Mouse (Mus musculus) intestine, postnatal 0 days (tissue): Measurements from ENCODE around the gene Mid1. TPM values are rescaled to one million over a fixed set of nuclear protein-coding genes. Genes with fewer than 3 reads are reported as not detected.
"Not testable (repeated sequence)": the region's sequence is repeated elsewhere in the genome, so short reads cannot be mapped to it uniquely, and the experiment has no call there.

Experiments used
- ATAC-seq: fragments of 200-750 bp; cut with Nextera tagmentation; 2 replicates; pipeline ENCODE4 v1.8.0; 2017; ENCODE audit warnings: mild to moderate bottlenecking, moderate TSS enrichment, moderate library complexity
- H3K27ac ChIP-seq: fragments of 300-500 bp; sonication (generic); 2 replicates; pipeline ENCODE4 v1.5.1; 2014; ENCODE audit warnings: mild to moderate bottlenecking, low read depth, low read length, moderate library complexity
- H3K27me3 ChIP-seq: fragments of 300-500 bp; sonication (generic); replicated peaks from 2 replicates; pipeline ENCODE4 v1.6.1; 2014; ENCODE audit warnings: low read length, mixed read lengths; ENCODE audit not compliant: control insufficient read depth, insufficient read depth
- H3K36me3 ChIP-seq: fragments of 300-500 bp; sonication (generic); 2 replicates; pipeline ENCODE4 v1.6.1; 2014; ENCODE audit warnings: mild to moderate bottlenecking, moderate library complexity; ENCODE audit not compliant: control insufficient read depth, insufficient read depth
- H3K4me1 ChIP-seq: fragments of 300-500 bp; sonication (generic); replicated peaks from 2 replicates; pipeline ENCODE4 v1.6.1; 2014; ENCODE audit warnings: antibody characterized with exemption, low read length, mixed read lengths; ENCODE audit not compliant: control insufficient read depth, insufficient read depth
- H3K4me2 ChIP-seq: fragments of 300-500 bp; sonication (generic); replicated peaks from 2 replicates; pipeline ENCODE4 v1.6.1; 2014; ENCODE audit warnings: low read depth, mild to moderate bottlenecking, moderate library complexity
- H3K4me3 ChIP-seq: fragments of 300-500 bp; sonication (generic); 2 replicates; pipeline ENCODE4 v1.5.1; 2014; ENCODE audit warnings: low read depth, low read length
- H3K9ac ChIP-seq: fragments of 300-500 bp; sonication (generic); 2 replicates; pipeline ENCODE4 v1.6.1; 2014; ENCODE audit warnings: mild to moderate bottlenecking, low read depth, low read length
- H3K9me3 ChIP-seq: fragments of 300-500 bp; sonication (generic); 2 replicates; pipeline ENCODE4 v1.6.1; 2016; ENCODE audit warnings: mixed run types; ENCODE audit not compliant: control insufficient read depth
- WGBS: fragments of 180-500 bp; shearing (Covaris S2); extraction: QIAGEN DNeasy Blood & Tissue Kit; methylation state at CpG from one replicate; pipeline ENCODE4 v1.1.7; 2014; 5-methylcytosine and 5-hydroxymethylcytosine counted together
- polyA plus RNA-seq: library from polyadenylated mRNA; unstranded; fragments of >200 nt; fragmentation: Nextera tagmentation; extraction: Ambion mirVana; gene quantifications from 2 replicates; pipeline ENCODE4 v1.2.1, GENCODE M21; 2015

Gene Mid1
- polyA plus RNA-seq, 1 experiment from 2014 or later, result 1.7 TPM

DNA sequence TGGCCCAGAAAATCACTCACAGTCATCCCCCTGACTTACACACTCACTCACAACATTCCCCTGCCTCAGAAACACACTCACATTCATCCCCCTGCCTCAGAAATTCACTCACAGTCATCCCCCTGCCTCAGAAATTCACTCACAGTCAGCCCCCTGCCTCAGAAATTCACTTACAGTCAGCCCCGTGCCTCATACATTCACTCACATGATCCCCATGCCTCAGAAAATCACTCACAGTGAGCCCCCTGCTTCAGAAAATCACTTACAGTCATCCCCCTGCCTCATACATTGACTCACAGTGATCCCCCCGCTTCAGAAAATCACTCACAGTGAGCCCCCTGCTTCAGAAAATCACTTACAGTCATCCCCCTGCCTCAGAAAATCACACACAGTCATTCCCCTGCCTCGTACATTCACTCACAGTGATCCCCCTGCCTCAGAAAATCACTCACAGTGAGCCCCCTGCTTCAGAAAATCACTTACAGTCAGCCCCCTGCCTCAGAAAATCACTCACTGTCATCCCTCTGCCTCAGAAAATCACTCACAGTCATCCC is 321.8 kb downstream of the Mid1 start:
- H3K4me3 ChIP-seq, H3K36me3 ChIP-seq, H3K27ac ChIP-seq, H3K9ac ChIP-seq, H3K27me3 ChIP-seq, H3K4me2 ChIP-seq, H3K4me1 ChIP-seq, ATAC-seq: not testable (repeated sequence)
- WGBS, result 56% methylated on average over 3 of the region's 3 CpGs
- H3K9me3 ChIP-seq, result peaks cover 23% of the 10 kb centered on the region

DNA sequence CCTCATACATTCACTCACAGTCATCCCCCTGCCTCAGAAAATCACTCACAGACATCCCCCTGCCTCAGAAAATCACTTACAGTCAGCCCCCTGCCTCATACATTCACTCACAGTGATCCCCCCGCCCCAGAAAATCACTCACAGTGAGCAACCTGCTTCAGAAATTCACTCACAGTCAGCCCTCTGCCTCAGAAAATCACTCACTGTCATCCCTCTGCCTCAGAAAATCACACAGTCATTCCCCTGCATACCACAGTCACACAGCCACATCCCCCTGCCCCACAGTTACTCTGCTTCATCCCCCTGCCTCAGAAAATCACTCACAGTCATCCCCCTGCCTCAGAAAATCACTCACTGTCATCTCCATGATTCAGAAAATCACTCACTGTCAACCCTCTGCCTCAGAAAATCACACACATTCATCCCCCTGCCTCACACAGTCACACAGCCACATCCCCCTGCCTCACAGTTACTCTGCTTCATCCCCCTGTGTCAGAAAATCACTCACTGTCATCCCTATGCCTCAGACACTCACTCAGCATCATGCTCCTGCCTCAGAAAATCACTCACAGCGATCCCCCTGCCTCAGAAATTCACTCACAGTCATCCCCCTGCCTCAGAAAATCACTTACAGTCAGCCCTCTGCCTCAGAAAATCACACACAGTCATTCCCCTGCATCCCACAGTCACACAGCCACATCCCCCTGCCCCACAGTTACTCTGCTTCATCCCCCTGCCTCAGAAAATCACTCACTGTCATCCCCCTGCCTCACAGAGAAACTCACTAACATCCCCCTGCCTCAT is 322.6 kb downstream of the Mid1 start:
- not testable (repeated sequence) for ATAC-seq, H3K27me3 ChIP-seq, H3K27ac ChIP-seq, H3K4me1 ChIP-seq, H3K36me3 ChIP-seq, H3K4me3 ChIP-seq, H3K4me2 ChIP-seq, H3K9ac ChIP-seq
- peaks cover 23% of the 10 kb centered on the region for H3K9me3 ChIP-seq
- 48% methylated on average over 2 of the region's 2 CpGs for WGBS

DNA sequence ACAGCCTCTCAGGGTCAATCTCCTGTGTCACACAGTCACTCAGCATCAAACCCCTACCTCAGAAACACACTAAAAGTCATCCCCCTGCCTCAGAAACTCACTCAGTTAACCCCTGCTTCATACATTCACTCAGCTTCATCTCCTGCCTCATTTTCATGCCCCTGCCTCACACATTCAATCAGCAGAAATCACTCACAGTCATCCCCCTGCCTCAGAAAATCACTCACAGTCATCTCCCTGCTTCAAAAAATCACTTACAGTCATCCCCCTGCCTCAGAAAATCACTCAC is 323.1 kb downstream of the Mid1 start:
- H3K4me2 ChIP-seq, H3K27me3 ChIP-seq, ATAC-seq, H3K27ac ChIP-seq, H3K36me3 ChIP-seq, H3K4me3 ChIP-seq, H3K9ac ChIP-seq, H3K4me1 ChIP-seq: not testable (repeated sequence)
- peaks cover 23% of the 10 kb centered on the region for H3K9me3 ChIP-seq

DNA sequence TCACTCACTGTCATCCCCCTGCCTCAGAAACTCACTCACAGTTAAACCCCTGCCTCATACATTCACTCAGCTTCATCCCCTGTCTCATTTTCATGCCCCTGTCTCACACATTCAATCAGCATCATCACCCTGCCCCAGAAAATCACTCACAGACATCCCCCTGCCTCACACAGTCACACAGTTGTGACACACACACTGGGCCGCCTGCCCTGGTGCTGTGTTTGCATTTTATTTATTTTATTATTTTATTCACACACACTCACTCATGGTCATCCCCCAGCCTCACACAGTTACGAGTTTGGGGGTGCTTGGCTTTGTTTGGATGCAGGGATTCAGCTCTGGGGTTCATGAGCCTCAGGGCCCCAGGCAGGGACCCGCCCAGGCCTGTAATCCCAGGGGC is 323.6 kb downstream of the Mid1 start:
- WGBS, result 36% methylated on average over 3 of the region's 3 CpGs
- ATAC-seq, H3K27me3 ChIP-seq, H3K4me1 ChIP-seq, H3K36me3 ChIP-seq, H3K27ac ChIP-seq, H3K9ac ChIP-seq: not testable (repeated sequence)
- H3K4me3 ChIP-seq, result peak overlapping the region; percentile 60; the same call in 1 of the 2 replicates
- peaks cover 23% of the 10 kb centered on the region for H3K9me3 ChIP-seq
- H3K4me2 ChIP-seq, result 0 out of 2 replicates have a peak overlapping the region, but pooled peaks have one; percentile 10

DNA sequence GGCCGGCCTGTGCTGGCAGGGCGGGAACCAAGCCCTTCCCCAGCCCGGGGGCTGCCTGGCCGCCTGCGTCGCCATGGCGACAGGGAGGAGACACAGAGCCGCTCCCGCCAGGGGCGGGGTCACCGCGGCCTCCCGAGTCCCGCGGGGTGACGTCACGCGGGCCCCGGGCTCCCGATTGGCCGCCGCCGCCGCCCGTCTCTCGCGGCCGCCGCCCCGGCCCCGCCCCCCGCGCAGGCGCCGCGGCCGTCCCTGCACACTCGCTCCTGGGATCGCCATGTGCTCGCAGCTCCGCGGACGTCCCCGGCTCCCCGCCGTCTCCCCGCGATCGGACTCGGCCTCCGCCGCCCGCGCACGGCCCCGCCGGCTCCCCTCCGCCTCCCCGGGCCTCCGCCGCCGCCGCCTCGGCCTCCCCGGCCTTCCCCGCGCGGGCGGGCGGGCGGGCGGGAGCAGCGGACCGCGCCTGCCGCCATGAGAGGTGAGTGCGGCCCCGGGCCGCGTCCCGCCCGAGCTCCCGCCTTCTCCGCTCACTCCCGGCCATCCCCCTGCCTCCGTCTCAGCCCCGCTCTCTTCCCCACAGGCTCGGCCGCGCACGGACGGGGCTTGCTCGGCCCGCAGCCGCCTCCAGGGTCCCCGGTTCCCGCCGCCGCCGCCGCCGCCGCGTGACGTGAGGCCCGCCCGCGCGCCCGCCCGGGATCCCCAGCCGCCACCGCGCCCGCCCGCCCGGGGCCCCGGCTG is 324.2 kb downstream of the Mid1 start, which contains the start of gene Gm21887:
Gene Gm21887 (plus strand): TSS at position 644 of the 735 bp plus-strand sequence.
- WGBS, result 68% methylated on average over 115 of the region's 118 CpGs
- Histone ChIP-seq H3K27ac (peak within 1 kb of the TSS; percentile 83), H3K9me3 (peaks cover 22% of the 10 kb centered on the region), H3K9ac (peak within 1 kb of the TSS; percentile 64), H3K4me2 (peak within 1 kb of the TSS; percentile 53), H3K4me3 (peak within 1 kb of the TSS; percentile 60)
- H3K4me1 ChIP-seq, H3K36me3 ChIP-seq, H3K27me3 ChIP-seq: not testable (repeated sequence)
- ATAC-seq, result peak; percentile 85

DNA sequence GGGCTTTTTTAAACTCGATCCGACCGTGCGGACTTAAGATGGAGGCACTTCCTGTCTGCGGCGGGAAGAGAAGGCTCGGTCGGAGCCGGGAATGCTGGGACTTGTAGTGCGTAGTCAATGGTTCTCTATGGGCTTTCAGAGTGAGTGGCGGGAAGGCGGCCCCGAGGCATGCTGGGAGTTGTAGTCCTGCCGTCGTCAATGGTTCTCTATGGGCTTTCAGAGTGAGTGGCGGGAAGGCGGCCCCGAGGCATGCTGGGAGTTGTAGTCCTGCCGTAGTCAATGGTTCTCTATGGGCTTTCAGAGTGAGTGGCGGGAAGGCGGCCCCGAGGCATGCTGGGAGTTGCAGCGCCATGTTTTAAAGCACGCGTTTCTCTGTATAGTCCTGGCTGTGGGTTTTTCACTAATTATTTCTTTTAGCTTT is 324.8 kb downstream of the Mid1 start:
- not testable (repeated sequence) for H3K36me3 ChIP-seq, H3K27me3 ChIP-seq, H3K4me1 ChIP-seq
- Histone ChIP-seq H3K9ac (peak overlapping the region; percentile 64), H3K4me2 (peak overlapping the region; percentile 53; the same call in 1 of the 2 replicates), H3K9me3 (peaks cover 20% of the 10 kb centered on the region), H3K4me3 (peak overlapping the region; percentile 60), H3K27ac (peak overlapping the region; percentile 83)
- peak; percentile 97 for ATAC-seq
- 64% methylated on average over 25 of the region's 25 CpGs for WGBS
